Mouse (Mus musculus) liver, embryonic 16.5 days (tissue): Measurements from ENCODE around the gene Ankrd31. TPM values are rescaled to one million over a fixed set of nuclear protein-coding genes. Genes with fewer than 3 reads are reported as not detected.

Experiments
- ATAC-seq: fragments of 200-750 bp; cut with Nextera tagmentation; 2 replicates; pipeline ENCODE4 v1.8.0; 2017; ENCODE audit warnings: low read depth, mild to moderate bottlenecking, moderate number of reproducible peaks, moderate library complexity
- H3K27ac ChIP-seq: fragments of 300-500 bp; sonication (generic); 2 replicates; pipeline ENCODE4 v1.5.1; 2014; ENCODE audit warnings: mild to moderate bottlenecking, low read length
- H3K27me3 ChIP-seq: fragments of 300-500 bp; sonication (generic); 2 replicates; pipeline ENCODE4 v1.6.1; 2014; ENCODE audit warnings: low read depth, low read length, mixed read lengths; ENCODE audit not compliant: control insufficient read depth, insufficient read depth
- H3K36me3 ChIP-seq: fragments of 300-500 bp; sonication (generic); 2 replicates; pipeline ENCODE4 v1.6.1; 2014; ENCODE audit warnings: mild to moderate bottlenecking; ENCODE audit not compliant: control insufficient read depth, insufficient read depth
- H3K4me1 ChIP-seq: fragments of 300-500 bp; sonication (generic); 2 replicates; pipeline ENCODE4 v1.6.1; 2014; ENCODE audit warnings: low read depth, low read length, mixed read lengths; ENCODE audit not compliant: control insufficient read depth
- H3K4me2 ChIP-seq: fragments of 300-500 bp; sonication (generic); 2 replicates; pipeline ENCODE4 v1.6.1; 2014; ENCODE audit warnings: low read depth, low read length, mixed read lengths
- H3K4me3 ChIP-seq: fragments of 300-500 bp; sonication (generic); 2 replicates; pipeline ENCODE4 v1.5.1; 2014; ENCODE audit warnings: low read depth, mild to moderate bottlenecking, low read length
- H3K9ac ChIP-seq: fragments of 300-500 bp; sonication (generic); 2 replicates; pipeline ENCODE4 v1.6.1; 2014; ENCODE audit warnings: low read depth, low read length
- H3K9me3 ChIP-seq: fragments of 300-500 bp; sonication (generic); replicated peaks from 2 replicates; pipeline ENCODE4 v1.6.1; 2016; ENCODE audit warnings: low read length; ENCODE audit not compliant: control insufficient read depth
- WGBS: fragments of 180-500 bp; shearing (Covaris S2); extraction: QIAGEN DNeasy Blood & Tissue Kit; methylation state at CpG from one replicate; pipeline ENCODE4 v1.1.7; 2014; ENCODE audit not compliant: insufficient replicate concordance; 5-methylcytosine and 5-hydroxymethylcytosine counted together
- polyA plus RNA-seq: library from polyadenylated mRNA; unstranded; fragments of >200 nt; fragmentation: Nextera tagmentation; extraction: Ambion mirVana; gene quantifications from 2 replicates; pipeline ENCODE4 v1.2.1, GENCODE M21; 2015

Ankrd31 gene
- polyA plus RNA-seq, 1 experiment from 2014 or later, result 0.02 TPM

DNA sequence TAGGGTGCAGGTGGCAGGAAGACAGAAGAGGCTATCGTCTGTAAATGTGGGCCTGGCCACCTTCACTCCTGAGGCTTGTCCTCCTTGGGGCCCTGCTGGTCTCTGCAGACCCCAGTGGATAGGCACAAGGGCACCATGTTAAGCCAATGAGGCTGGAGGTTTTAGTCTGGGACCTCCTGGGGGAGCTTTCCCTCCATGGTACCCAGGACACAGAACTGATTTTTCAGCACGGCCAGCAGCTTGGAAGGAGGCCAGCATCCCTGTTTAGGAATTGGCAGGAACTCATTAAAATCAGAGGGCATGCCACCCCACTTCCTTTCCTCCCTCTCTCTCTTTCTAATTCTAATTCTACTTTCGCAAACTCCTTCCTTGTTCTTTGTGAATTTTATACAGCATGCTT lies 195.5 kb downstream of the Ankrd31 start:
- no peak overlapping the region for H3K27ac ChIP-seq
- no peak for ATAC-seq
- no peak overlapping the region for H3K9ac ChIP-seq
- no peaks in the 10 kb centered on the region for H3K4me1 ChIP-seq
- WGBS, result 56% methylated on average over 3 of the region's 3 CpGs
- no peak overlapping the region for H3K4me3 ChIP-seq
- H3K27me3 ChIP-seq, result no peaks in the 10 kb centered on the region
- no peaks in the 10 kb centered on the region for H3K36me3 ChIP-seq
- no peaks in the 10 kb centered on the region for H3K9me3 ChIP-seq
- no peak overlapping the region for H3K4me2 ChIP-seq

DNA sequence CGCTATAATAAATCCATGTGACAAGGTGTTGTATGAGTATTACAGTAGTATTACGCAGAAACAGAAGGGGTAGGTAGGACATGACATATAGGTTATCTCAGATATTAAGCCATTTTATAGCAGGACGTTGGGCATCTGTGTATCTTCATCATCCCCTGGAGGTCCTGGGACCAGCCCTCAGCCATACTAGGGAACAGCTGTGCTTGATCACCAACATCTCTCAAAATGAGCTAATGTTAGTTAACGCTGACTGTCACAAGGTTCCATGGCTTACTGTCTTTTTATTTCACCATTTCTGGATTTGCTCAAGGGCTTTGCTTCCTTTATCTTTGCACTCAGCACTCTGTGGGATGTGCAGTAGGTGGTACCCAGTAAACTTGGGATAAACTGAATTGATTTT lies 197.7 kb downstream of the Ankrd31 start:
- Histone ChIP-seq H3K4me3 (no peak overlapping the region), H3K9me3 (no peaks in the 10 kb centered on the region), H3K9ac (no peak overlapping the region), H3K4me1 (no peaks in the 10 kb centered on the region), H3K36me3 (no peaks in the 10 kb centered on the region), H3K4me2 (no peak overlapping the region), H3K27me3 (no peaks in the 10 kb centered on the region), H3K27ac (no peak overlapping the region)
- whole genome bisulfite sequencing, result 66% methylated on average over 4 of the region's 4 CpGs
- ATAC-seq, result no peak

DNA sequence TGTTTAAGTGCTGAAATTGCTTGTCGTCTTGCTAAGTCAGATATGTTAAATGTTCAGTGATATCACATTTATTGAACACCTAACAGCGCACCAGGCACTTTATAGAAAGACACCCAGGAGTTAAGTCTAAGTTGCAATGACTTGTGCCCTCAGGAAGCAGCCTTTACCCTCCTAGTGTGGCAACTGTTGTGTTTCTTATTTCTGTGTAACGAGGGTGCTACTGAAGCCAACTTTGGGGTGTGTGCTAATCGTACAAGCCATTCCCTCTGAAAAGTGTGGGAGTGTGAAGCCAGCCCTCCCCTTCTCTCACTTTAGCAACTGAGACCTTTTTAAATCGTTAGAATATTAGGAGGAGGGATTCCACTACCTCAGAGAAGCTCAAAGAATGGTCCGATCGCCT lies 199.7 kb downstream of the Ankrd31 start:
- ATAC-seq, result no peak
- 67% methylated on average over 7 of the region's 7 CpGs for WGBS
- Histone ChIP-seq H3K36me3 (no peaks in the 10 kb centered on the region), H3K27ac (no peak overlapping the region), H3K4me3 (no peak overlapping the region), H3K9me3 (no peaks in the 10 kb centered on the region), H3K4me2 (no peak overlapping the region), H3K9ac (no peak overlapping the region), H3K27me3 (no peaks in the 10 kb centered on the region), H3K4me1 (no peaks in the 10 kb centered on the region)

DNA sequence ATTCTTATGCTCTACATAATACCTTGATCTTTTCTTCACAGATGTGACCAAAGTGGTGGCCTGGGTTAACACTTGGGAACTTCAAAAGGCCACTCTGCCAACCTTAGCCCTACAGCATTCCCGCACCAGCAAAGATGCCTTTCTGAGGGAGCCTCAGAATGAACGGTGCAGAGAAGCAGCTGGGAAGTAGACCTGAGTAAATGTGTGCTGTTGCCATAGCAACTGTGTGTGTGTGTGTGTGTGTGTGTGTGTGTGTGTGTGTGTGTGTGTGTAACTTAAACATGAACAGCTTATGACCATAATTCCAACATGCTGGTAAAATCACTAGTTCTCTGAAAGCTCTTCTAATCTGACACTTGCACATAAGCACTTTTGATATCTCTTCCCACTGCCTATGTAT lies 203.8 kb downstream of the Ankrd31 start:
- Histone ChIP-seq H3K9me3 (no peaks in the 10 kb centered on the region), H3K36me3 (no peaks in the 10 kb centered on the region), H3K27me3 (no peaks in the 10 kb centered on the region), H3K4me3 (no peak overlapping the region), H3K27ac (no peak overlapping the region), H3K9ac (no peak overlapping the region), H3K4me1 (no peaks in the 10 kb centered on the region), H3K4me2 (no peak overlapping the region)
- ATAC-seq, result no peak
- 50% methylated on average over 2 of the region's 2 CpGs for WGBS

DNA sequence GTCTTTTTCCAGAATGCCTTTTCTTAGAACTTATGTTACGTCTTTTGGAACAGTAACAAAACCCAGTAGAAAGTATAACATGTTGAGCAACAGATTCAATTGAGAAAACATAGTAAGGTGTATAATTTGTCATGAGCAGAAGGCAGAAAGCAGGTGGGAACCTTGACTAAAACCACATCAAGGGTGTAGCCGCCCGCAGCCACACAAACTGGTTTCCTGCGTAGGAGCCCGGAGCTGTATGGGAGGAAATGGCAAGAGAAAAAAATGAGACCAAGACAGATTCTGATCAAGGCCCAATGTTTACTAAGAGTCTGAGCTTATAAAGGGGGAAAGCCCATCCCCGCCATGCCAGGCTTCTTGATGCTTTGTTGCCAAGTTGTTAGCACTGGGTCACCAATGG lies 208.4 kb downstream of the Ankrd31 start:
- Histone ChIP-seq H3K36me3 (no peaks in the 10 kb centered on the region), H3K27me3 (no peaks in the 10 kb centered on the region), H3K27ac (no peak overlapping the region), H3K9me3 (no peaks in the 10 kb centered on the region), H3K4me1 (no peaks in the 10 kb centered on the region), H3K4me3 (no peak overlapping the region), H3K4me2 (no peak overlapping the region), H3K9ac (no peak overlapping the region)
- WGBS, result 31% methylated on average over 6 of the region's 6 CpGs
- ATAC-seq, result no peak

Other genes with a start within 250 kb of the Ankrd31 start
- gene Polk, start 205.7 kb upstream of the Ankrd31 start, polyA plus RNA-seq, result 3.7 and 3.8 TPM in 2 replicates
- gene Col4a3bp, start 205.7 kb upstream of the Ankrd31 start, polyA plus RNA-seq, result 5.2 and 5.5 TPM in 2 replicates
- 98.2 and 101 TPM in 2 replicates for gene Hmgcr, start 77.3 kb upstream of the Ankrd31 start, polyA plus RNA-seq
- 1.5 TPM in 2 replicates for gene Gcnt4, start 176.4 kb downstream of the Ankrd31 start, polyA plus RNA-seq